Mouse (Mus musculus) lung, embryonic 15.5 days (tissue): ENCODE data around the gene Rpl4. TPM values are rescaled to one million over a fixed set of nuclear protein-coding genes. Genes with fewer than 3 reads are reported as not detected.
"Not testable (repeated sequence)": the region's sequence is repeated elsewhere in the genome, so short reads cannot be mapped to it uniquely, and the experiment has no call there.

Experiments
- ATAC-seq: fragments of 200-750 bp; cut with Nextera tagmentation; 2 replicates; pipeline ENCODE4 v1.8.0; 2017; ENCODE audit warnings: moderate number of reproducible peaks, borderline replicate concordance; ENCODE audit not compliant: low FRiP score, low TSS enrichment; ENCODE audit errors: extremely low read depth
- H3K27ac ChIP-seq: fragments of 300-500 bp; sonication (generic); 2 replicates; pipeline ENCODE4 v1.5.1; 2015; ENCODE audit warnings: moderate library complexity, mild to moderate bottlenecking, inconsistent platforms
- H3K27me3 ChIP-seq: fragments of 300-500 bp; sonication (generic); 2 replicates; pipeline ENCODE4 v1.6.1; 2015; ENCODE audit warnings: inconsistent platforms
- H3K36me3 ChIP-seq: fragments of 300-500 bp; sonication (generic); 2 replicates; pipeline ENCODE4 v1.6.1; 2015; ENCODE audit warnings: inconsistent platforms
- H3K4me1 ChIP-seq: fragments of 300-500 bp; sonication (generic); 2 replicates; pipeline ENCODE4 v1.6.1; 2015; ENCODE audit warnings: inconsistent platforms
- H3K4me2 ChIP-seq: fragments of 300-500 bp; sonication (generic); 2 replicates; pipeline ENCODE4 v1.6.1; 2015; ENCODE audit warnings: inconsistent platforms, mild to moderate bottlenecking, moderate library complexity
- H3K4me3 ChIP-seq: fragments of 300-500 bp; sonication (generic); 2 replicates; pipeline ENCODE4 v1.5.1; 2015; ENCODE audit warnings: mild to moderate bottlenecking, inconsistent platforms
- H3K9ac ChIP-seq: fragments of 300-500 bp; sonication (generic); 2 replicates; pipeline ENCODE4 v1.6.1; 2015; ENCODE audit warnings: inconsistent platforms
- H3K9me3 ChIP-seq: fragments of 300-500 bp; sonication (generic); 2 replicates; pipeline ENCODE4 v1.6.1; 2016; ENCODE audit warnings: inconsistent platforms
- WGBS: fragments of 180-500 bp; shearing (Covaris S2); methylation state at CpG from one replicate; pipeline ENCODE4 v1.1.7; 2015; 5-methylcytosine and 5-hydroxymethylcytosine counted together
- polyA plus RNA-seq: library from polyadenylated mRNA; unstranded; fragments of >200 nt; fragmentation: Nextera tagmentation; extraction: Ambion mirVana; gene quantifications from 2 replicates; pipeline ENCODE4 v1.2.1, GENCODE M21; 2015

The Rpl4 gene
- polyA plus RNA-seq, 1 experiment from 2014 or later: 1,133 TPM

DNA sequence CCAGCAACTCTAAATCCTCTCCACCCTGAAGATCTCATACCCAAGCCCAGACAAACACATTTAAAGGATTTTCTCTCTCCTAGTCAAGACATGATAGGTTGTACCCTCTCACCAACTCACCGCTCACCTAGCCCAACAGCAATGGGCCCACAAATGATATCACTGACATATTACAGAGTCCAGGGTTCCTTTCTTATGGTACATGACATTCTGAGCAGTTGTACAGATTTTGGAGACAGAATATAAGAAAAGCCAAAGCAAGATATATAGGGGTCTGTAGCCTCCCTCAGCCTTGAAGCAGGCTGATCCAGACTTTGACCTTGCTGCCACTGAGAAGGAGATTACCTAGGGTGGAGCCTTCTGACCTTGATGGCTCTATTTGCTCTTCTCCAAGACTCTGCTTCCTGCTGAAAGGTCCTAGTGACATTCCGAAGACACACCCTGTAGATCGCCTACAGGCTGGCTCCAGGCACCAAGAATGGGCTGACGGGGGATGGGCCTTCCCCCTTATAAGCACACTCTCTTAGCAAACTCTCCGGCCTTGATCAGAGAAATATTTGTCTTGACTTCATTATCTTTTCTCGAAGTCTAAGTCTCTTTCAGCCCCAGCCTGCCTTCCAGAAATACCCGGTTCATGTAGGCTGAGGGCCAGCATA is 25.7 kb downstream of the Rpl4 start:
- not testable (repeated sequence) for H3K27ac ChIP-seq, ATAC-seq, H3K36me3 ChIP-seq, H3K4me1 ChIP-seq, H3K4me3 ChIP-seq, H3K4me2 ChIP-seq, H3K9me3 ChIP-seq, H3K9ac ChIP-seq, H3K27me3 ChIP-seq
- WGBS: 71% methylated on average over 7 of the region's 7 CpGs

DNA sequence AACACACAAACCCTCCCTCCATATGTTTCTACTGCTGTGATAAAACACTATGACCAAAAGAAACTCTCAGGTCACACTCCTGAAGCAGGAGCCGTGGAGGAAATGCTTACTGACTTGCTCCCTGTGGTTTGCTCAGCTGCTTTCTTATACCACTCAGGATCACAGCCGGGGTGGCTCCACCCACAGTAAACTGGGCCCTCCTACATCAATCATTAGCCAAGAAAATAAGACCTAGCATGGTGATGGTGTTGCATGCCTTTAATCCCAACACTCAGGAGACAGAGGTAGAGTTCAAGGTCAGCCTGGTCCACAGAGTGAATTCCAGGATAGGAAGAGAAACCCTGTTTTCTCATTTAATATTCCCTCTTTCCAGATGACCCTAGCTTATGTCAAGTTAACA is 26.7 kb downstream of the Rpl4 start:
- Histone ChIP-seq H3K36me3 (peaks cover 11% of the 10 kb centered on the region), H3K27ac (no peak overlapping the region), H3K27me3 (no peaks in the 10 kb centered on the region), H3K4me3 (no peak overlapping the region), H3K4me2 (no peak overlapping the region), H3K9me3 (no peaks in the 10 kb centered on the region), H3K4me1 (no peaks in the 10 kb centered on the region), H3K9ac (no peak overlapping the region)
- WGBS: 55% methylated on average over 2 of the region's 2 CpGs
- ATAC-seq: no peak

DNA sequence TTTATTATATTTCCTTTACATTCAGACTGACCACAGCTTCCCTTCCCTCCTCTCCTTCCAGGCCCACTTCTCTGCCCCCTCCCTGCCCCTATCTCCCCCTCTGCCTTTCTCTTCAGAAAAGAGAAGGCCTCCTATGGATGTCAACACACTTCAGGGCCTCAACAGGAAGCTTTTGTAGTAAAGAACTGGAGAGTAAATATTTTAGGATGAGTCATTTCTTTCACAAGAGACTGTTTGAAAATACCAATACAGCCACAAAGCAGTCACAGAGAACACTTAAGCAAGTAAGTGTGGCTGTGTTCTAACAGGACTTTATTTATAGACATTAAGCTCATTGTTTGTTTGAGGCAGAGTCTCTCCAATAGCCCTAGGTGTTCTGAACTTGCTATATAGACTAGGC is 29.2 kb downstream of the Rpl4 start:
- no peak overlapping the region for H3K27ac ChIP-seq
- no peak for ATAC-seq
- H3K9me3 ChIP-seq: no peaks in the 10 kb centered on the region
- no peaks in the 10 kb centered on the region for H3K4me1 ChIP-seq
- no peaks in the 10 kb centered on the region for H3K27me3 ChIP-seq
- no peak overlapping the region for H3K9ac ChIP-seq
- H3K4me2 ChIP-seq: no peak overlapping the region
- no peak overlapping the region for H3K4me3 ChIP-seq
- H3K36me3 ChIP-seq: peaks cover 13% of the 10 kb centered on the region

DNA sequence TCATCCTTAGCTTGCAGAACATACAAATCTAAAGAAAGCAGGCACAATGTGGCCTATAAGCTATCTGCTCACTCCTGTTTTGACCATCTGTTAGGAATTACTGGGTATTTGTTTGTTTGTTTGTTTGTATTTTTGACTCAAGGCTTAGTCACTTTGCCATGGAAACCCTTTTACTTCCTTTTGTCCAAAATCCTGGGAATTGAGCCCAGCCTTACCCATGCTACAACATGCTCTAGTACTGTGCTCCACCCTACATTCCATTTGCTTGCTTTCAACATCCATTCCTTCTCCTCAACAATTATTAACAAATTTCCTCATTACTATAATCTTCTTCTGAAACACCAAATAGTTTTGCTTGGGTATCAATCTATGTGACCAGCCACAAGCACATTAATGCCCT is 29.7 kb downstream of the Rpl4 start:
- H3K27ac ChIP-seq: no peak overlapping the region
- H3K36me3 ChIP-seq: peaks cover 13% of the 10 kb centered on the region
- H3K4me3 ChIP-seq: no peak overlapping the region
- no peaks in the 10 kb centered on the region for H3K9me3 ChIP-seq
- H3K27me3 ChIP-seq: no peaks in the 10 kb centered on the region
- ATAC-seq: no peak
- H3K9ac ChIP-seq: no peak overlapping the region
- no peaks in the 10 kb centered on the region for H3K4me1 ChIP-seq
- H3K4me2 ChIP-seq: no peak overlapping the region

DNA sequence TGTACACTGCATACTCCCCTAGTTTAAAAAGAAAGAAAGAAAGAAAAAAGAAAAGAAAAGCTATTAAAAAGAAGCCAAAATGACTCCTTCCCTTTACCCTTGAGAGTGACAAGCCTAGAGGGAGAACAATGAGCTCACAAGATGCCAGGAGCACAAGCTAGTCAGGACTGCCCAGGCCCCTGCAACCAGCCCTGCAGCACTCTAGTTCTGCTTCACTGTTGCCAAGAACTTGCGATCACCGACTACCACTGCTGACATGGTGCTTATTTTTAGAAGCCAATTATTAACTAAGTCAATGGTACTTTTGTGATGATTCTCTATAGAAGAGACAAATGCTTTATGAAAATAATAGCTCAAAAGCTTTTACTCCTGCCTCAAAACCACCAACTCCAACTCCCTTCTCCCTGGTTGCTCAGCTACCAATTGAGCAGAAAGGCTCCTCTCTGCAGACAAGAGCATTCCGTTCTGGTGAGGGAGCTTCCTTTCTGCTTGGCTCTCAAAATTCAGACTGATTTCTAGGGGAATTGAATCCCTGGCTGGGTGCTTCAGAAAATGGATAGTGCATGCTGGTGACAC is 34.4 kb downstream of the Rpl4 start:
- Histone ChIP-seq H3K27ac (no peak overlapping the region), H3K36me3 (peaks cover 23% of the 10 kb centered on the region), H3K9me3 (no peaks in the 10 kb centered on the region), H3K4me1 (no peaks in the 10 kb centered on the region), H3K9ac (no peak overlapping the region), H3K4me2 (no peak overlapping the region), H3K4me3 (no peak overlapping the region), H3K27me3 (no peaks in the 10 kb centered on the region)
- WGBS: 81% methylated on average over 3 of the region's 3 CpGs
- no peak for ATAC-seq

DNA sequence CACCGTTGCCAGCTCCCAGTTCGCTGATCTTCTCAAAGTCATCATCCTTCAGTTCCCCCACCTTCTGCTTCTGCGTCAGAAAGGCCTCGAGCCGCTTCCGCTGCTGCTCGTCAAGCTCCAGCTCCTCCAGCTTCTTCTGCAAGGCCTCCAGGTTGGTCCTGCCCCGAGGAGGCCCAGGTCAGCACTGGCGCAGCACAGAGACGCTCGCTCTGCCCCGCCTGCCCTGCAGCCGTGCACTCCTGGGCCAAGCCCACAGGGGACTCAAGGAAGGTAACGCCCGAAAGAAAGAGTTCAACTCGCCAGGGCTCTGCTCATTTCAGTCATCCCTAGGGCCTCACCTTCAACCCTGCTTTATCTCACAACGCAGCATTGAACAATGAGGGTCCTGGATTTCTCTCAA is 41.3 kb downstream of the Rpl4 start:
- 87% methylated on average over 17 of the region's 17 CpGs for WGBS
- Histone ChIP-seq H3K36me3 (peaks cover 11% of the 10 kb centered on the region), H3K27me3 (no peaks in the 10 kb centered on the region), H3K4me3 (no peak overlapping the region), H3K9me3 (no peaks in the 10 kb centered on the region), H3K27ac (no peak overlapping the region), H3K9ac (no peak overlapping the region), H3K4me2 (no peak overlapping the region), H3K4me1 (0 out of 2 replicates have a peak, but pooled peaks cover 6% of the 10 kb centered on the region)
- ATAC-seq: no peak

DNA sequence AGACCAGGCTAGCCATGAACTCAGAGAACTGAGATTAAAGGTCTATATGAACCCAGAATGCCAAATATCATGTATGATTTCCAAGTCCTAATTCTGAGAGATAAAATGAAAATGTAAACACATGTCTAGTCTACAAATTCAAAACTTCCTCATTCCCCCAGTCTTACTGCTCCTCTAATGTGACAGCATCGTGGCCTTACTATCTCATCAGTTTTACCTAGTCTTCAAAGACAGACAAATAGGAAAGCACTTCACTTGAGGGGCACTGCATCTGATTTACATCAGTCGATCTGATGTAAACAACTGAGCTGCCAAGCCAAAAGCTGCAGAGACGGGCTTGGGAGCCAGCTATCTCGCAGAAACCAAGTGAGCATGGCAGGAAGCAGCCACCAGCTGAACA is 42.9 kb downstream of the Rpl4 start:
- no peak overlapping the region for H3K4me3 ChIP-seq
- no peak for ATAC-seq
- WGBS: 36% methylated on average over 4 of the region's 4 CpGs
- H3K4me2 ChIP-seq: no peak overlapping the region
- peaks cover 7% of the 10 kb centered on the region for H3K36me3 ChIP-seq
- H3K9me3 ChIP-seq: no peaks in the 10 kb centered on the region
- H3K4me1 ChIP-seq: 0 out of 2 replicates have a peak, but pooled peaks cover 6% of the 10 kb centered on the region
- no peak overlapping the region for H3K27ac ChIP-seq
- no peaks in the 10 kb centered on the region for H3K27me3 ChIP-seq
- no peak overlapping the region for H3K9ac ChIP-seq

DNA sequence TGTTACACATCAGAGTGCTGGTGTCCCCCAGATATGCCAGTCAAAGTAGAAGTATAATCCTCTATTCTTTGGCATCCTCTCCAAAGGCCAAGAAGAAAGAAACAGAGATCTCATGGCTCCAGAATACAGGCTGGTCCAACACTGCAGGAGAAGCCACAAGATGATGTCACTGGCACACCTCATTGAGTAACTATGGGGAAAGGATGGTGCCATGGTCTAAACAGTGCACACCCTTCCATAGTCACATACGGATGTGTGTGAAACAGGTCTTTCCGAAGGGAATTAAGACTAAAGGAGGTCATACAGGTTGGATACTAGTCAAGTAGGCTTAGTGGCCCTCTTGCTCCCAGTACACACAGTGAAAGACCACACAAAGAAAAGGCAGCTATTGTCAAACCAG is 43.5 kb downstream of the Rpl4 start:
- Histone ChIP-seq H3K4me1 (0 out of 2 replicates have a peak, but pooled peaks cover 6% of the 10 kb centered on the region), H3K36me3 (peaks cover 7% of the 10 kb centered on the region), H3K4me2 (no peak overlapping the region), H3K27me3 (no peaks in the 10 kb centered on the region), H3K27ac (no peak overlapping the region), H3K9ac (no peak overlapping the region), H3K4me3 (no peak overlapping the region), H3K9me3 (no peaks in the 10 kb centered on the region)
- 93% methylated on average over 2 of the region's 2 CpGs for WGBS
- no peak for ATAC-seq

DNA sequence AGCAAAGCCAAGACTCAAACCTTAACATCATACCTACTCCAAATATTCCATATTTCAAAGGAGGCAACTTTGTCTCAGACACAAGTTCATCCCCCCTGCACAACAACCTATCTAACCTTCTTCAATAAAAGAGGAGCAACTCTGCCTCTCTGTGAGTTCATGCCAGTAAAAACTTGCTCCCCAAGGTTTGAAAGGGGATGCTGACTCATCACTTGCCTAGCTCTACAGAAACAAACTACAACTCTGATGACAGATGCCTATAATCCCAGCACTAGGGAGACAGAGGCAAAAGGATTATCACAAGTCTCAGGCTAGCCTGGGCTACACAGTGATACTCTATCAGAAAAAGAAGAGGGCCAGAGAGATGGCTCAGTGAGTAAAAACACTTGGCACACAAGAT is 44.7 kb downstream of the Rpl4 start:
- Histone ChIP-seq H3K36me3 (no peaks in the 10 kb centered on the region), H3K27ac (no peak overlapping the region), H3K9ac (no peak overlapping the region), H3K9me3 (no peaks in the 10 kb centered on the region), H3K27me3 (no peaks in the 10 kb centered on the region), H3K4me2 (no peak overlapping the region), H3K4me1 (0 out of 2 replicates have a peak, but pooled peaks cover 6% of the 10 kb centered on the region), H3K4me3 (no peak overlapping the region)
- no peak for ATAC-seq

DNA sequence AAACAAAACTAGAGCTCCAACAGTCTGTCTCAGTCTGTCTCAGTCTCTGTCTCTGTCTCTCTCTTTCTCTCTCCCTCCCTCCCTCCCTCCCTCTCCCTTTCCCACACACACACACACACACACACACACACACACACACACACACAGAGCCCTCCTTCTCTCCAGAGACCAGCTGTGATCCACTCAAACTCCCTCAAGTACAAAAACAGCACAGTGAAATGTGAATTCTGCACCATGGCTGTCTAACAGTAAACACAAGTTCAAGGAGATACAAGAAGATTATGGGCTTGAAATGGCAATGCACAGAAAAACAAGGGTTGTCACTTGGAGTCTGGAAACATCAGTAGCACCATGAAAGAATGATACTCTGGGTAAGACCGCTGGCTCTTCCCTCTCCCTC is 46.1 kb downstream of the Rpl4 start:
- WGBS: 66% methylated on average over 1 of the region's 1 CpGs

DNA sequence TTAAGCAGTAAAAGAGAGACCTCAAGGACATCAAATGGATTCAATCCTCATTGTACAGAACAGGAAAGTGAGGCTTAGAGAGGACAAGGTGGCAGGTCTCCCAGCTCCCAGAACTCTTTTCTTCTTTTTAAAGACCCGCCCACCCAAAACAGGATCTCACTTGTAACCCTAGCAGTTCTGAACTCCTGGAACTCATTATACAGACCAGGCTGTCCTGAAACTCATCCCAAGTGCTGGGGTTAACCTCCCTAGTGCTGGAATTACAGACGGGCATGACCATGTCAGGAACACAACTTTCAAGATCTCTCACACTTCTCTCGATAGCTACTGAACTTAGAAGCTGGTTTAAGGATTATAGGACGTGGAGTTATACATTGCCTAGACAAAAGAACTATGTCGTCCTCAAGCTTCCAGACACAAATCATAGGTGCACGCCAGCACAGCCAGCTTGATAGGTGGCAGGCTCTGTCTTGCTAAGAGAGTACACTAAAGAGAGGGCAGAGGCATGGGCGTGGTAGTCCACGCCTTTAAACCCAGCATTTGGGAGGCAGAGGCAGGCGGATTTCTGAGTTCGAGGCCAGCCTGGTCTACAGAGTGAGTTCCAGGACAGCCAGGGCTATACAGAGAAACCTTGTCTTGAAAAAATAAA is 46.7 kb downstream of the Rpl4 start:
- ATAC-seq: no peak
- H3K4me1 ChIP-seq: 0 out of 2 replicates have a peak, but pooled peaks cover 6% of the 10 kb centered on the region
- no peaks in the 10 kb centered on the region for H3K36me3 ChIP-seq
- 86% methylated on average over 10 of the region's 10 CpGs for WGBS
- no peaks in the 10 kb centered on the region for H3K27me3 ChIP-seq
- no peaks in the 10 kb centered on the region for H3K9me3 ChIP-seq
- no peak overlapping the region for H3K4me3 ChIP-seq
- H3K9ac ChIP-seq: no peak overlapping the region
- H3K27ac ChIP-seq: no peak overlapping the region
- H3K4me2 ChIP-seq: no peak overlapping the region

More for the DNA sequence above, 46.1 kb downstream of the Rpl4 start:
- Histone ChIP-seq H3K9ac (no peak overlapping the region), H3K36me3 (no peaks in the 10 kb centered on the region), H3K9me3 (no peaks in the 10 kb centered on the region), H3K27ac (no peak overlapping the region), H3K27me3 (no peaks in the 10 kb centered on the region), H3K4me2 (no peak overlapping the region), H3K4me3 (no peak overlapping the region), H3K4me1 (0 out of 2 replicates have a peak, but pooled peaks cover 6% of the 10 kb centered on the region)
- no peak for ATAC-seq

DNA sequence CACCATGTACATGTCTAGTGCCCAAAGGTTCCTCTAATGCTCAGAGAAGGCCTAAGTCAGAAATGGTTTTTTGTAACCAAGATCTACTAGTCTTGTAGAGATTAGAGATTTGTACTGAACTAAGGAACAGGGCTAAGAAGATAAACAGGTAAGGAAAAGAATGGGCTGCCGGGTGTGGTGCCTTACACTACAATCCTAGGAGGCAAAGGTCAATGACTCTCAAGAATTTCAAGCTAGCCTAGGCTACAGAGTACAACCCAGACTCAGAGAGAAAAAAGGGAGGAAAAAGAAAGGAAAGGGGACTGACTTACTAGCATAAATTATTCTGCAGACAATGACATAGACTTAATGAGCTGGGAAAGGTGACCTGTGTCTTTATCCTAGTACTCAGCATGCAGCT is 47.4 kb downstream of the Rpl4 start:
- Histone ChIP-seq H3K9me3 (no peaks in the 10 kb centered on the region), H3K27ac (no peak overlapping the region), H3K4me1 (0 out of 2 replicates have a peak, but pooled peaks cover 6% of the 10 kb centered on the region), H3K4me3 (no peak overlapping the region), H3K36me3 (no peaks in the 10 kb centered on the region), H3K27me3 (no peaks in the 10 kb centered on the region), H3K4me2 (no peak overlapping the region), H3K9ac (no peak overlapping the region)
- ATAC-seq: no peak
- 58% methylated on average over 1 of the region's 1 CpGs for WGBS
